Mouse (Mus musculus) spleen, adult 12 weeks (tissue): ENCODE results near the gene Slc9a9.

Experiments
- DNase-seq: peaks from one replicate; pipeline ENCODE4 v3.0.0; 2022; ENCODE audit warnings: low spot score

Slc9a9 gene

GRCm38 (mm10) chr9:95207661-95208060 lies 538.0 kb downstream of the Slc9a9 start:
- DNase-seq = no peak

DNA sequence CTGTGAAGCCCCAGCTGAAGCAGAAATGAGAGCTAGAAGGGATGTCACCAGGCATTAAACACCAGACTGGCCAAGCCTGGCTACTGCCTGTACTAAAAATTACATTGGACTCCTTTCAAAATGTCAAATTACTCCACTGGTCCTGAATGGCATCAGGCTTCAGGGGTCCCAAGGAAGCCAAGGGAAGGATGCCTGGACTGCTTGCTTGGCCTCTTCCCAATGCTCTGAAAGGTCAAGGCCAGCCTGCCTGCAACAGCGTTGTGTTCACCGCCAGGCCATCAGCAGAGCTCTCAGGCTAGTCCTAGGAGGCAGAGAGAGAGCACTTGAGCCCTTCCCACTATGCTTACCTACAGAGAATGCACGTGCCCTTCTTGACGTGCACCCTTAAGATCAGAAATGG lies 539.0 kb downstream of the Slc9a9 start:
- no peak for DNase-seq

GRCm38 (mm10) chr9:95220009-95220408 lies 550.3 kb downstream of the Slc9a9 start:
- no peak for DNase-seq

DNA sequence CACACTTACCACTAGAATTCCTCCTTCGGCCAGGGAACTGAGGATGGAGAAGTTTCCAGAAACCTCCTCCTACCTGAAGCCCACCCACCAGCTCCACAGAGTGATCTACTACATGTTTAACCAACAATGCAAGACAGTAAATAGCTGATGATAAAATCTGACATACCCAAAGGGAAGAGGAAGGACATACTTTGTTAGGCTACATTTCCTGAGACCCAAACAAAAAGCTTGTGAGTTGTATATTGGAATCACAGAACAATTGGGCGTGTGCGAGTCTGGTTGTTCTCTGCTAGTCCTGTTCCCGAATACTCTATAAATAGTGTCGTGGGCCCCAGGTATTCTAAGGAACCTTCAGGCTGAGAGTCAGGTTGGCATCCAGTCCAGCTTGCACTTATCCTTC lies 551.6 kb downstream of the Slc9a9 start:
- no peak for DNase-seq

DNA sequence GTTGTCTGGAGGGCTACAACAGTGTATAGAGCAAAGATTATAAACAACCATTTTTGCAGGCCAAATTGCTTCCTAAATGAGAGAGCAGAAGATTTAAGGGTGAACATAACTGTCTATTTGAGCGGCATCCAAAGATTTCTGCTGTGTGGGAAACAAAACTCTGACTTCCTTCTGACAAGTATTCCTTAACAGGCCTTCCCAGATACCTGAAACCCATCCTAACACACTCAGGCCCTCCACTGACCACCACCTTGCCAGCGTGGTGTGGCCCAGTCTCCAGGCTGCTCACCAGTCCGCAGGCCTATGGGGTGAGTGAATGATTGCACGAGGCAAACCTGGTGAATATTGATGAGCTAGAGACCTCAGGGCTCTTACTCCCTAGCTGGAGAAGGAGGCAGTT lies 557.3 kb downstream of the Slc9a9 start:
- DNase-seq = no peak

GRCm38 (mm10) chr9:95228123-95228522 lies 558.4 kb downstream of the Slc9a9 start:
- no peak for DNase-seq

- DNase-seq = no peak
Observed at GRCm38 (mm10) chr9:95229147-95229546, 559.4 kb downstream of the Slc9a9 start.

- DNase-seq = no peak
Observed at GRCm38 (mm10) chr9:95239900-95240299, 570.2 kb downstream of the Slc9a9 start.

- DNase-seq = no peak
Observed at GRCm38 (mm10) chr9:95242628-95243195, 573.0 kb downstream of the Slc9a9 start.

DNA sequence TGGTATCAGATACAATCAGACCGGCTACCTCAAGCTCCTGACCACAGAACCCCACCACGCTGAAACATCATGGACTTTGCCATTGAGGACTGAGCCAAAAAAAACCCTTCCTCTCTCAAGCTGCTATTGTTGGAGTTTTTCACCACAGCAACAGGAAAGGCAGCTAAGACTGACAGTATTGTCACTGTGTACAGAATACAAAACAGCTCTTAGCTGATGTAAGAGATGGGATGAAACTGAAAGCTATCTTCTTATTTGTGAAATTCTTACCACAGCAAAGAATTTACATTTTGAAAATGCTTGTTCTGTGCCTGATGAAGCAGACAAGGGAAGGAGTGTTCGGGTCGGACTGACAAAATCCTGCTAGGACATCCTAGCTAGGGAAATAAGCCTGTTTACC lies 584.5 kb downstream of the Slc9a9 start:
- DNase-seq = no peak

GRCm38 (mm10) chr9:95255844-95256243 lies 586.1 kb downstream of the Slc9a9 start:
- no peak for DNase-seq

DNA sequence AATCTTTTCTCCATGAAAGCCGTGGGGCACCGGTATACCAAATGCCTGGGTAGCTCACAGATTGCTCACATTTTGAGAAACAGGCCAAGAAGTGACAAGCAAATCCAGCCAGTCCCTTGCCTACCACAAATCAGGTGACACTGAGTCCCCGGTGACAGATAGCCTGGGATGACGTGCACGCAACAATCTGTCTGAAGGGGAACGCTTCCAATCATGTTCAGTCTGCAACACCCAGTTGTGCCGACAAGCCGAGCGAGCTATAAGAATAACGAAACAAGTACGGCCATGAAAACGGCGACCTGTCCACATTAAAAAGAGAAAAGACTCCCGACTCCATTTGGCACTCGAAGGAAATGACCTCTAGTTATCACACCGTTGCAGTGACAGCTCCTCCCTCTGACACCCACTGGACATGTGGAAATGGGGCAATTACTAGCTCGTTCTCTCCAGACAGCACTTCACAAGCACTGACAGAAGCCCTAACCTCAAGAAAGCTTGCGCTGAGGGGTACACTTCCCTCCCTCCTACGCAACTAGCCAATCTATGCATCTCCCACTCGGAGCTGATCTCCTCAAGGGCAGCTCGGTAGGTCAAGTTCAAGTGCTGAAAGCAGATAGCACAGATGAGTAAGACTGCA lies 587.1 kb downstream of the Slc9a9 start:
- no peak for DNase-seq

GRCm38 (mm10) chr9:95262851-95263250 lies 593.1 kb downstream of the Slc9a9 start:
- no peak for DNase-seq

DNA sequence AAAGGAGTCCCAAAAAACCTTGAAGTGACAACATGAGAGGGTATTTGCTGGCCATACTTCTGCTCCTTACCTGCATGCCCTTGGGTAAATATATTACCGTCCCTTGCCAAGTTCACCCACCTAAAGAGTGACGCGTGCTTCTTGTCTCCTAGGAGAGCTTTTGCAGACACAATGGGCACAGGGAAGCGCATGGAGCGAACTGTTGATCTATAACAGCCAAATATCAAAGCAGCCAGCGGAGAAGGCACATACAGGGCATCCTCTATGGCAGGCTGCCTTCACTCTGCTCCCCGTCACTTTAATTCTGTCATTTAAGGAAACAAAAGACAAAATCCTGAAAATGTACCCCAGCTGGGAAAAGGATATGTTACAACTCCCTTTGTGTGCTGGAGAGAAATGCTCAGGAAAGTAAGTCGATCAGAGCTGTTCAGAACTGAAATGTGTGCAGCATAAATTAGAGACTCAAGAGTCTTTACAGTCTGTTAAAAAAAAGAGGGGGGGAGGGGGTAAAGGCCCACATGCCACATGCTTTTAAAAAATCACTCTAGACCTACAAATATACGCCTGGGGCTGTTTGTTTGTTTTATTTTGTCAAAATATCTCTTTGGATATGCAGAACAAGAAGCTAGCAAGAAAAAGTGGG lies 594.3 kb downstream of the Slc9a9 start:
- DNase-seq = no peak

- DNase-seq = no peak
Observed at GRCm38 (mm10) chr9:95266179-95266578, 596.5 kb downstream of the Slc9a9 start.

DNA sequence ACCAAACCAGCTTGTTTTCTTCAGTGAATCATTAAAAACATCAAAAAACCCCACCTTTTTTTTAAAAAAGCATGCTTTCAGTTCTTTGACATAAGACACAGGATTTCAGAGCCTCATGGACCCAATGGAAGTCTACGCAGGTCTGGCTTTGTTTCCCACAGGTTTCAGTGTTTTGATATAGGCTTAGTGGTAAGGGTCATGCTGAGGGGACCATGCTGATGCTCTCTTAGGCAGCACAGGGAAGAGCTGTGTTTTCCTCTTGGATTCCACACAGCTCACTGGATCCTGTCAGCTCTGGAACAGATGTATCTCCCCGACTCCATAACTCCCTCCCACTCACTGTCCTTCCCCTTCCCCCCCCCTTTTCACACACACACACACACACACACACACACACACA lies 597.2 kb downstream of the Slc9a9 start:
- DNase-seq = no peak

DNA sequence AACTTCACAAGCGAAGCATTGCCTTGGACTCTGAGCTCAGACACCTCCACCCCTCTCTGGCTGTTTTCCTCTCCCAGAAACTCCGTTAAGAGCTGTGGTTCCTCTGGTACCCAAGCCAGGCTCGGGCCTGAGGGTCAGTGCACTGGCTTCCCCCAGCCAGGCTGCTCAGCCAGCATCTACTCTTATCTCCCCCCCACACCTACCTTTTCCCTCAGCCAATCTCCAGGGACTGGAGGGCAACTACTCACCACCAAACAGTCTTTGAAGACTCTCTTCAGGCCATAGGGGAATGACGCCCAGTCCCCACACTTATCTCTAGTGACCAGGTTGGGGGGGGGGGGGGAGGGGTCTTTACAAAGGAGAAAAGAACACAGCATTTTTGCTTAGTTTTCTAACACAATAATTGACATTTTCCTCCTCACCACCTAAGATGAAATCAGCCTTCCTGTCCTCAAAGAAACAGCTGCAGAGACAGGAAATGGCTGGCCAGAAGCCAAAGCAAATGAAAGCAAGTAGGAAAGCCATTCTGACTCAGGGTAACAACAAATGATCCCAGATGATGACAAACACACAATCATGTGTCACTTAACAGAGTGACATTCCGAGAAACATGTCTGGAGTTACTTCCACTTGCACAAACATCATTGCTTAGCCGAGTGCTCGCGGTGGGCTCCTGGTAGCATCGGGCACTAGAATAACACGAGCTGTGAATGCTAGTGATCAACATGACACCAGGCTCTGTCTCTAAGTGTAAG lies 610.1 kb downstream of the Slc9a9 start:
- DNase-seq = no peak
